Mouse (Mus musculus) hematopoietic stem cell, adult 5-6 weeks (primary cell): Measurements from ENCODE around the gene Thsd4. TPM values are rescaled to one million over a fixed set of nuclear protein-coding genes. Genes with fewer than 3 reads are reported as not detected.
A peak's percentile ranks its signal among the peaks of the same experiment; 100 is the strongest.

Experiments used
- ATAC-seq, 2 experiments: fragments of 125-278 bp in 1 of 2; replicated peaks in 1 of 2; 2 replicates each; pipeline ENCODE4 v1.8.0; 2016 to 2017; ENCODE audit warnings: inconsistent platforms in 2 of 2, mild to moderate bottlenecking in 2 of 2, moderate number of reproducible peaks in 2 of 2, low read depth in 1 of 2, moderate TSS enrichment in 1 of 2; ENCODE audit not compliant: low FRiP score in 2 of 2, poor library complexity in 2 of 2, severe bottlenecking in 2 of 2, insufficient read depth in 1 of 2, low TSS enrichment in 1 of 2
- total RNA-seq: library from RNA; stranded (forward); fragments of 172-1452, 232-1000 nt; gene quantifications from 2 replicates; pipeline ENCODE4 v1.2.3, GENCODE M21; 2017

The Thsd4 gene
- total RNA-seq, 1 experiment from 2014 or later: 1.0 TPM

DNA sequence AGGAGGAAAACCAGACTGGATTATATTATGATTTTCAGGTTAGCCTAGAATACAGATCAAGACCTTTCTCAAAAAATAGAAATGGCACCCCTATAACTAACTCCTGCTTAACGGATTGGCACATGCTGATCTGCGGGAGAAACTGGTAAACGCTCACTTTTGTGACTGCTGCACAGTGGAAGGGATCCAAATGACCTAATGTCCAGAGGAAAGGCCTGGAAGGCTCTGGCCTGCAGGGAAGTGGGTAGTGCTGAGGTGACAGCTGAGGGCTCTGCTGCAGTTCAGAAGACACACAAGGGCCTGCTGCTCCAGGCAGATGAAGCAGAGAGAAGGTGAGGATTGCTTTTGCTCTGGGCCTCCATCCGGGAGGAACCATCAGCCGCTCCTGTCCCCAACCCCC is 465.7 kb downstream of the Thsd4 start:
- ATAC-seq: no peak

GRCm38 (mm10) chr9:60054951-60055350 is 466.9 kb downstream of the Thsd4 start:
- ATAC-seq: no peak

DNA sequence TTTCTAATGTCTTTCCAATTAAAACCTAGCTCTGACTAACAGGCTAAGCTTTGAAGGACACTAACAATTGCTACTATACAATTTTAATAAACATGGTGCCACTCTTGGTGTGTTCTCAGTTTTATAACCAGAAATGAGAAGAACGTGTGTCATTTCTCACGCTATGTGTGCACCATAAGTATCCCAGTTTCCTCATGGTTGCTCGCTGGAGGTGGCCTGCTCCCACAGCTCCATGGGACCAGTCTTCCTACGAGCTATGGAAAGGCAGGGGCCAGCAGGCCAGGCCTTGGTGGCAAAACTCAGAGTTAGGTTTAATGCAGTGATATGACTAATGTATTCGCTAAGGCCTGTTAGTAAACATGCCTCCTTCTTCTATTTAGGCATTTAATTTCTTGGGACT is 468.7 kb downstream of the Thsd4 start:
- ATAC-seq: no peak

DNA sequence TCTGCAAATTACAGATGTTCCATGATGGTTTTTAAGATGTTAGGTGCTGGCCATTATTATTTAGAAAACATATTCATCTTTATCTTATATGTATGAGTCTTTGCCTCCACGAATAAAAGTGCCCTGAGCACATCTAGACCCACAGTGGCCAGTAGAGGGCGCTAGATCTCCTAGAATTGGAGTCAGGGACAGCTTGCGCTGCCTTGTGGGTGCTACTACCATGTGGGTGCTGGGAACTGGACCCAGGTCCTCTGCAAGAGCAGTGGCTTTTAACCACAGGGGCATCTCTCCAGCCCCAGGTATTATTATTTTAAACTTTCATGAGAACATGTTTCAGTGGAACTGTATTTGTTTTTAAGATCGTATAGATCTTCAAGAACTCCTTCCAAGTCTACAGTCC is 469.4 kb downstream of the Thsd4 start:
- no peak for ATAC-seq

GRCm38 (mm10) chr9:60043175-60043574 is 478.7 kb downstream of the Thsd4 start:
- ATAC-seq: no peak

- ATAC-seq: no peak
Observed at GRCm38 (mm10) chr9:60034883-60035282, 487.0 kb downstream of the Thsd4 start.

GRCm38 (mm10) chr9:60027234-60027633 is 494.6 kb downstream of the Thsd4 start:
- ATAC-seq: no peak

DNA sequence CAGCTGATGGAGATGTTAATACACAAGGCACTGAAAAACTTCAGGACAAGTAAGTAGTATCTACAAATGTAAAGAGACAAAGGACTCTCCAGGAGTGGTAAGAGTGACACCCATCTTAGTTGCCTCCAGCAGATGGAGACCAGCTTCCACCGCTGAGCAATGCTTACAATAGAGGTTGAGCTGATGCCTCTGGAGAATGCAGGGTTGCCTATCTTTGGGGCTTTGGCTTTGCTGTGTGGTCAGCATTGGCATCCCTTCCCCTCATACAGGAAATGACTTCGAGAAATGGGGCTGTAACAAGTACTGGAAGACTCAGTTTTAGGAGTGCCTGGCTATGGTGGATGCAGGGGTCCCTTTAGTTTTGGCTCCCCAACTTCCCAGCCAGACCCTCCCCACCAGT is 495.1 kb downstream of the Thsd4 start:
- peak; percentile 21 to 53; a peak in 3 of 4 replicates for ATAC-seq

DNA sequence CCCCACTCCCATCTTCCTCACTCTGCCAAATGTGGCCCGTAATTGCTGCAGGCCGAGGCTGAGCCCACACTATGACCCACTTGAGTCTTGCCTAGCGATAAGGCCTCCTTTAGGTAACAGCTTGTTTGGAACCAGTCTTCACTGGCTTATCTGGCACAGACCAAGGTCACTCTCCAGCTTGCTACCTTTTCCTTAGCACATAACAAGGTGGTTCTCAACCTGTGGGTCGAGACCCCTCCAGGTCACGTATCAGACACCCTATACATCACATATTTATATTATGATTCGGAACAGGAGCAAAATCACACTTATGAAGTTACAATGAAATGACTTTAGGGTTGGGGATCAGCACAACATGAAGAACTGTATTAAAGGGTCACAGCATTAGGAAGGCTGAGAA is 495.9 kb downstream of the Thsd4 start:
- no peak for ATAC-seq

DNA sequence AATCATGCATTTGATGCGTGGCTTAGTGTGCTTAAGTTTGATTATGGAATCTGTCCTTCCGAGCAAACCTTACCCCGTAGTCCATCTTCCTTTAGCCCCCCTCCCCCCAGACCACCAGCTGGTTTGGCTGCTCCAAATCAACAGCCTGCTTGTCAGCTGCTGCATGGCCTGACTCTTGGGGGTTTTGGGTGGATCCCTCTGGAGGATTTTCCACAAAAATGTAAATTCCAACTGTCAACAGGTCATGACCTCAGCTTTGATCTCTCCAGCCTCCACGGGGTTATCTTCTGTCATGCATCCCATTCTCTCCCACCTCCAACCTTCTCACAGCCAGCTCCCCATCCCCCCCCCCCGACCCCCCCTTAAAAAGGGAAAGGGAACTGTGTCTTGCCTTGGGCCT is 496.9 kb downstream of the Thsd4 start:
- ATAC-seq: no peak

DNA sequence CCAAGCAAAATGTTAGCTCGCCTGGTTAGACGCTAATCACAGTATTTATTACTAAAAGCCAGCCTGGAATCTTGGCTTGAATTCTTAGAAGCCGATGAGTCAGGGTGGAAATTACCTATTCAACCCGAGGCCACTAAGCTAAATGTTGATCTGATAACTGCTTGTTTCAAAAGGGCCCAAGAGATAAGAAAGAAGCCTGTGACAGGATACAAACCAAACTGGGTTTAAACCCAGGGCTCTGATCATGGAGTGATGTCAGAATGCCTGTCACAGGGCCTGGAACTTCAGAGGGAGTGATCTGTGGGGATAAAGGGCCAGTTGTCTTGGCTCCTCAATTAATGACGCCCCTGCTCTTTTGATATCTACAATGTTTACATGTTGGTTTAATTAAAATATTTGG is 497.3 kb downstream of the Thsd4 start:
- ATAC-seq: no peak

- no peak for ATAC-seq
Observed at GRCm38 (mm10) chr9:60022331-60022730, 499.5 kb downstream of the Thsd4 start.

GRCm38 (mm10) chr9:60020444-60020843 is 501.4 kb downstream of the Thsd4 start:
- no peak for ATAC-seq

GRCm38 (mm10) chr9:60010285-60010684 is 511.6 kb downstream of the Thsd4 start:
- ATAC-seq: no peak

- no peak for ATAC-seq
Observed at GRCm38 (mm10) chr9:60008936-60009335, 512.9 kb downstream of the Thsd4 start.

- ATAC-seq: no peak
Observed at GRCm38 (mm10) chr9:60002323-60002722, 519.5 kb downstream of the Thsd4 start.

DNA sequence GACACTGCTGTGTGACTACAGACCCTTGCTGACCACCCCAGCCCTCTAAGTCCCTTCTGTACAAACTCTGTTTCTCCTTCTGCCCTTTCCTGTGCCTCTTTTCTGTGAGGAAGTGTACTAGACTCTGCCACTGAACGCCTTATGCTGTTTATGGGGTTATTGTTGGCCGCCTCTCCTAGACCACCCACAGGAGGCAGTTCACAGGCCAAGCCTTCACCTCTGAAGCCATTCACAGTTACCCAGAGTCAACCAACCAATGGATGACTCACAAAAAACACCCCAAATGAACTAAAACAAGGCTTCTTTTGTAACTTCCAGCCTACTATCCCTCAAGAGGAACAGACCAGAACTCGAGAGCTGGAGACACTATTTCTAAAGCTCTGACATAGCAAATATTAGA is 520.4 kb downstream of the Thsd4 start:
- no peak for ATAC-seq

- ATAC-seq: no peak
Observed at GRCm38 (mm10) chr9:59997725-59998124, 524.1 kb downstream of the Thsd4 start.

DNA sequence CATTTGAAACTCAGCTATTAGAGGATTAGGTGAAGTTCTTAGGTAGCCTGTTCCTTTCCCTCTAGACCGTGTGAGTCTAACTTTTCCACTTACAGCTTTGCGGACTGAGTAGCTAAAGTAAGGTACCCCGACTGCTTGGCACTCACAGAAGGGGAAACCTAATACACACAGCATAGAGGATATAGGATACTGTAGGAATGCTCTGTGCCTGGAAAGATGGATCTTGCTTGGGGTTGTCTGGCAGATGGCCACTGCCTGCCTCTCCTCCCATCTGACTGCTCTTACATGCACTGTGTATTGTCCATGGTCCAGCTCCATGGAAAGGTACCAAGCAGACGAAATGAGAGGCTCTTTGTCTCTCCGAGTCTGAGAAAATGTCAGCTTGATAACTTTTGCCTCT is 530.4 kb downstream of the Thsd4 start:
- no peak for ATAC-seq

GRCm38 (mm10) chr9:59989864-59990263 is 532.0 kb downstream of the Thsd4 start:
- ATAC-seq: no peak
